Mouse (Mus musculus): ENCODE measurements around the gene Efcc1.

DNA sequence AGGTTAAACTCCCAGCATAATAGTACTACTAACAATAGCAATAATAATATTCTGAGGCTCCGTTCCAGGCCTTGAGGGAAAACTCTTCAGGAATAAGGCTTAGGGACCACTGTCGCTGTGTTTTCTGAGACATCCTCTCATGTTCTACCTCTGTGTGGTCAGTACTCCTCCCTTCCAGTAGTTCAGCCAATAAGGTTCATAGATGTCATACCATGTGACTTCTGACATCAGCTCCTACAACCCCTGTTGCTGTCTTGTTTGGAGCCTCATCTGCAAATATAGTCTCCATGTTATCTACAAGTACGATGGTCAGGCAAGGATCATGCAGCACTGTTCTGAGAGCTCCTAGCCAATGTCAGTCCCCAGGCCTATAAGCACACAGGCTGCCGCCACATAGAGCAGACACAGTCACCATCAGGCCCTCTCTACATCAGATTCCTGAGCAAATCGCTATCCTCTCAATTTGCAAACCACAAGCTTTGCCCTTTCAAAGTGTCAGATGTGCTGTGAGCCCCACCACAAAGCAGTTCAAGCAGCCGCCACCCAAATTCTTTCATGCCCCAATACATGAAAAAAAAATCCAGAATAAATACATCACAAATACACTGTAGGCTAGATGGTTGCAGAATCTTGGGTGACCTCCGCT, 5.3 kb upstream of the Efcc1 start:
- no peak for TF ChIP-seq POLR2A (IDR thresholded peaks at IDR 0.05; ENCODE audit: borderline replicate concordance, extremely low read depth, low read depth, low read length)
- TF ChIP-seq CTCF (IDR thresholded peaks at IDR 0.05; ENCODE audit: insufficient read depth, low read length), result no peak
